Mouse (Mus musculus): ENCODE data around the gene Kcnj14. TPM values are rescaled to one million over a fixed set of nuclear protein-coding genes. Genes with fewer than 3 reads are reported as not detected.

The Kcnj14 gene
- polyA plus RNA-seq, 1 experiment from 2014 or later = 0.80 TPM

- no peaks in the 10 kb centered on the region for H3K36me3 ChIP-seq
- H3K9me3 ChIP-seq (replicated peaks) = no peaks in the 10 kb centered on the region
- H3K4me1 ChIP-seq = no peaks in the 10 kb centered on the region
- H3K4me2 ChIP-seq (replicated peaks) = no peak overlapping the region
- no peak overlapping the region for H3K27ac ChIP-seq
- 84% methylated on average over 8 of the region's 8 CpGs for WGBS
- H3K27me3 ChIP-seq = peaks cover 7% of the 10 kb centered on the region
- H3K4me3 ChIP-seq = no peak overlapping the region
- no peak for ATAC-seq (ENCODE audit: low FRiP score)
- H3K9ac ChIP-seq = no peak overlapping the region
Observed at GRCm38 (mm10) chr7:45770427-45771082, 54.0 kb downstream of the Kcnj14 start.

GRCm38 (mm10) chr7:45767500-45767899 is 57.1 kb downstream of the Kcnj14 start:
- 89% methylated on average over 6 of the region's 6 CpGs for WGBS
- no peak overlapping the region for H3K27ac ChIP-seq
- no peak overlapping the region for H3K4me2 ChIP-seq (replicated peaks)

GRCm38 (mm10) chr7:45766764-45767163 is 57.8 kb downstream of the Kcnj14 start:
- no peak for ATAC-seq (ENCODE audit: low FRiP score)

More at GRCm38 (mm10) chr7:45767500-45767899, 57.1 kb downstream of the Kcnj14 start:
- Histone ChIP-seq H3K4me3 (no peak overlapping the region), H3K4me1 (no peaks in the 10 kb centered on the region), H3K9me3 (replicated peaks) (no peaks in the 10 kb centered on the region), H3K36me3 (no peaks in the 10 kb centered on the region), H3K9ac (no peak overlapping the region), H3K27me3 (peaks cover 4% of the 10 kb centered on the region; the same call in 1 of the 2 replicates)
- ATAC-seq (ENCODE audit: low FRiP score) = no peak

More at GRCm38 (mm10) chr7:45766764-45767163, 57.8 kb downstream of the Kcnj14 start:
- H3K4me3 ChIP-seq = no peak overlapping the region
- H3K27ac ChIP-seq = no peak overlapping the region
- H3K9ac ChIP-seq = no peak overlapping the region
- WGBS = 46% methylated on average over 8 of the region's 8 CpGs
- H3K27me3 ChIP-seq = peaks cover 4% of the 10 kb centered on the region; the same call in 1 of the 2 replicates
- no peak overlapping the region for H3K4me2 ChIP-seq (replicated peaks)
- H3K36me3 ChIP-seq = no peaks in the 10 kb centered on the region
- H3K4me1 ChIP-seq = no peaks in the 10 kb centered on the region
- H3K9me3 ChIP-seq (replicated peaks) = no peaks in the 10 kb centered on the region

Other genes with a start within 250 kb of the Kcnj14 start
- 0.45 TPM in 1 of 2 replicates, not detected in the other for gene Fgf21, start 209.3 kb downstream of the Kcnj14 start, polyA plus RNA-seq (2016; fragmentation: Nextera tagmentation; extraction: Ambion mirVana)
- gene Fut1, start 207.5 kb downstream of the Kcnj14 start, polyA plus RNA-seq (2016; fragmentation: Nextera tagmentation; extraction: Ambion mirVana) = 0.14 TPM in 1 of 2 replicates, not detected in the other
- 0.18 TPM in 1 of 2 replicates, not detected in the other for gene Izumo1, start 203.0 kb downstream of the Kcnj14 start, polyA plus RNA-seq (2016; fragmentation: Nextera tagmentation; extraction: Ambion mirVana)
- 15.6 and 16.2 TPM in 2 replicates for gene Rasip1, start 197.3 kb downstream of the Kcnj14 start, polyA plus RNA-seq (2016; fragmentation: Nextera tagmentation; extraction: Ambion mirVana)
- gene Mamstr, start 184.8 kb downstream of the Kcnj14 start, polyA plus RNA-seq (2016; fragmentation: Nextera tagmentation; extraction: Ambion mirVana) = 3.7 and 4.8 TPM in 2 replicates
- 0.37 TPM in 1 of 2 replicates, not detected in the other for gene Fut2, start 158.4 kb downstream of the Kcnj14 start, polyA plus RNA-seq (2016; fragmentation: Nextera tagmentation; extraction: Ambion mirVana)
- gene Ntn5, start 140.8 kb downstream of the Kcnj14 start, polyA plus RNA-seq (2016; fragmentation: Nextera tagmentation; extraction: Ambion mirVana) = 0.68 and 1.2 TPM in 2 replicates
- 1.1 and 2.2 TPM in 2 replicates for gene Sec1, start 130.4 kb downstream of the Kcnj14 start, polyA plus RNA-seq (2016; fragmentation: Nextera tagmentation; extraction: Ambion mirVana)
- gene Car11, start 124.9 kb downstream of the Kcnj14 start, polyA plus RNA-seq (2016; fragmentation: Nextera tagmentation; extraction: Ambion mirVana) = 21.2 and 25.5 TPM in 2 replicates
- gene Dbp, start 119.7 kb downstream of the Kcnj14 start, polyA plus RNA-seq (2016; fragmentation: Nextera tagmentation; extraction: Ambion mirVana) = 4.2 and 5.3 TPM in 2 replicates
- 607 and 682 TPM in 2 replicates for gene Rpl18, start 109.3 kb downstream of the Kcnj14 start, polyA plus RNA-seq (2016; fragmentation: Nextera tagmentation; extraction: Ambion mirVana)
- gene Sphk2, start 106.8 kb downstream of the Kcnj14 start, polyA plus RNA-seq (2016; fragmentation: Nextera tagmentation; extraction: Ambion mirVana) = 28.7 and 30.3 TPM in 2 replicates
- 0.89 and 1.0 TPM in 2 replicates for gene Fam83e, start 103.6 kb downstream of the Kcnj14 start, polyA plus RNA-seq (2016; fragmentation: Nextera tagmentation; extraction: Ambion mirVana)
- not detected in 2 replicates for gene Spaca4, start 99.0 kb downstream of the Kcnj14 start, polyA plus RNA-seq (2016; fragmentation: Nextera tagmentation; extraction: Ambion mirVana)
- gene Lmtk3, start 41.0 kb downstream of the Kcnj14 start, polyA plus RNA-seq (2016; fragmentation: Nextera tagmentation; extraction: Ambion mirVana) = 8.4 and 11.9 TPM in 2 replicates
- gene Sult2b1, start 40.1 kb downstream of the Kcnj14 start, polyA plus RNA-seq (2016; fragmentation: Nextera tagmentation; extraction: Ambion mirVana) = 2.4 and 3.0 TPM in 2 replicates
- 280 and 284 TPM in 2 replicates for gene Cyth2, start 10.2 kb downstream of the Kcnj14 start, polyA plus RNA-seq (2016; fragmentation: Nextera tagmentation; extraction: Ambion mirVana)
- gene Grwd1, start 6.2 kb upstream of the Kcnj14 start, polyA plus RNA-seq (2016; fragmentation: Nextera tagmentation; extraction: Ambion mirVana) = 43.2 and 45.8 TPM in 2 replicates
- gene Kdelr1, start 48.0 kb upstream of the Kcnj14 start, polyA plus RNA-seq (2016; fragmentation: Nextera tagmentation; extraction: Ambion mirVana) = 43.5 and 45.6 TPM in 2 replicates
- gene Grin2d, start 53.6 kb upstream of the Kcnj14 start, polyA plus RNA-seq (2016; fragmentation: Nextera tagmentation; extraction: Ambion mirVana) = 1.6 TPM in 2 replicates
- gene Syngr4, start 71.9 kb upstream of the Kcnj14 start, polyA plus RNA-seq (2016; fragmentation: Nextera tagmentation; extraction: Ambion mirVana) = 0.52 TPM in 1 of 2 replicates, not detected in the other
- 3.4 and 5.2 TPM in 2 replicates for gene Tmem143, start 72.2 kb upstream of the Kcnj14 start, polyA plus RNA-seq (2016; fragmentation: Nextera tagmentation; extraction: Ambion mirVana)
- gene Emp3, start 96.6 kb upstream of the Kcnj14 start, polyA plus RNA-seq (2016; fragmentation: Nextera tagmentation; extraction: Ambion mirVana) = 42.6 and 55.0 TPM in 2 replicates
- gene Ccdc114, start 99.3 kb upstream of the Kcnj14 start, polyA plus RNA-seq (2016; fragmentation: Nextera tagmentation; extraction: Ambion mirVana) = 5.5 and 6.8 TPM in 2 replicates
- 0.19 and 0.38 TPM in 2 replicates for gene Abcc6, start 205.5 kb upstream of the Kcnj14 start, polyA plus RNA-seq (2016; fragmentation: Nextera tagmentation; extraction: Ambion mirVana)
- 35.3 and 35.8 TPM in 2 replicates for gene Nomo1, start 208.9 kb upstream of the Kcnj14 start, polyA plus RNA-seq (2016; fragmentation: Nextera tagmentation; extraction: Ambion mirVana)

Data from hindbrain, embryonic 12.5 days (tissue).